Mouse (Mus musculus): ENCODE measurements around the gene Map3k15. TPM values are rescaled to one million over a fixed set of nuclear protein-coding genes. Genes with fewer than 3 reads are reported as not detected.

Map3k15 gene
- polyA plus RNA-seq, 1 experiment from 2014 or later: 0.35 TPM

DNA sequence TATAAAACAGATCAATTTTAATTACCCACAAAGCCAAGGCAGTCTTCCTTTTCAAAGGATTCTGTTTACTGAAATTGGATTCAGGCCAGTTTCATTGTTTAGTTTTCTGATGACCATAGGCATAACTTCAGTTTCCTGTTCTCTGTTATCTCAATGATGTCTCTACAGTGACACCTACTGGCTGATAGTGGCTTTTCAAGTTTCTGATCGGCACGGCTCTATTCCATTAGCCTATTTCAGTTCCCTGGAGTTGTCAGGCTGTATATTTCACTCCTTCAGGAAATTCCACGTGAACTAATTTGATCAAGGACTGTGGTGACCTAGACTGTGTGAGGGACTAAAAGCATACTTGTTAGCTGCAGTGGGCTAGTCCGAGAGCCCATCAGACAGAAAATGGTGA, 25.0 kb upstream of the Map3k15 start:
- Histone ChIP-seq H3K27me3 (ENCODE audit: control insufficient read depth, insufficient read depth, low read length) (no peaks in the 10 kb centered on the region), H3K9me3 (ENCODE audit: control insufficient read depth, low read length) (no peaks in the 10 kb centered on the region), H3K4me3 (ENCODE audit: control insufficient read depth in 1 of 2, insufficient read depth in 1 of 2, low read depth in 1 of 2, low read length in 2 of 2) (no peak overlapping the region), H3K4me1 (ENCODE audit: control insufficient read depth in 2 of 2, insufficient read depth in 2 of 2, low read length in 2 of 2) (no peaks in the 10 kb centered on the region), H3K27ac (replicated peaks in 1 of 2; ENCODE audit: control insufficient read depth in 1 of 2, insufficient read depth in 1 of 2, low read depth in 2 of 2, low read length in 2 of 2) (no peak overlapping the region), H3K4me2 (ENCODE audit: low read length) (no peak overlapping the region), H3K36me3 (ENCODE audit: control insufficient read depth, insufficient read depth, low read length) (peaks cover 31% of the 10 kb centered on the region; the same call in 1 of the 2 replicates), H3K9ac (ENCODE audit: low read length) (no peak overlapping the region)
- 39% methylated on average over 4 of the region's 4 CpGs for WGBS
- no peak for ATAC-seq (ENCODE audit: insufficient number of reproducible peaks, insufficient read depth, low FRiP score, low read depth)

DNA sequence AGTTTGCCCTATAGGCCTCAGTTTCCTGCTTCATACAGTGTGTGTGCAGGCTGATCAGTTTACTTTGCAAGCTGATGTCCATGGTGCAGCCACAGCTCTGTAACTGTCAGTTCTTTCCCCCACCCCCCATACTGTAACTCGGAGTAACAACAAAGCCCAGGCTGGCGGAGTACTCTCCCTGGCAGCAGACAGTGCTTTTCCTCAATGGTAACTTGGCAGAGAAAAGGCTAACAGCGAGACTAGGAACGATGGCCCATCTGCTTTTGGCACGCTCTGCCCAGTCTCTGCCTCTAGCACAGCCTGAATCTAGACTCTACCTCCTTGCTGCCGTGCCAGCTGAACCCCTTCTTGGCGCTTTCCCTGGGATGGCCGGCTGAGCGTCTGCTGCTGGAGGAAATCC, 24.3 kb upstream of the Map3k15 start:
- WGBS: 77% methylated on average over 9 of the region's 9 CpGs
- no peak overlapping the region for H3K9ac ChIP-seq (ENCODE audit: low read length)
- H3K4me2 ChIP-seq (ENCODE audit: low read length): no peak overlapping the region
- ATAC-seq (ENCODE audit: insufficient number of reproducible peaks, insufficient read depth, low FRiP score, low read depth): no peak
- H3K27ac ChIP-seq (replicated peaks in 1 of 2; ENCODE audit: control insufficient read depth in 1 of 2, insufficient read depth in 1 of 2, low read depth in 2 of 2, low read length in 2 of 2): no peak overlapping the region
- no peaks in the 10 kb centered on the region for H3K4me1 ChIP-seq (ENCODE audit: control insufficient read depth in 2 of 2, insufficient read depth in 2 of 2, low read length in 2 of 2)
- H3K36me3 ChIP-seq (ENCODE audit: control insufficient read depth, insufficient read depth, low read length): peaks cover 31% of the 10 kb centered on the region
- H3K4me3 ChIP-seq (ENCODE audit: control insufficient read depth in 1 of 2, insufficient read depth in 1 of 2, low read depth in 1 of 2, low read length in 2 of 2): no peak overlapping the region
- no peaks in the 10 kb centered on the region for H3K9me3 ChIP-seq (ENCODE audit: control insufficient read depth, low read length)
- no peaks in the 10 kb centered on the region for H3K27me3 ChIP-seq (ENCODE audit: control insufficient read depth, insufficient read depth, low read length)

GRCm38 (mm10) chrX:159969025-159969424, 19.2 kb upstream of the Map3k15 start:
- H3K27ac ChIP-seq (replicated peaks in 1 of 2; ENCODE audit: control insufficient read depth in 1 of 2, insufficient read depth in 1 of 2, low read depth in 2 of 2, low read length in 2 of 2): no peak overlapping the region
- ATAC-seq (ENCODE audit: insufficient number of reproducible peaks, insufficient read depth, low FRiP score, low read depth): no peak
- H3K27me3 ChIP-seq (ENCODE audit: control insufficient read depth, insufficient read depth, low read length): no peaks in the 10 kb centered on the region
- no peaks in the 10 kb centered on the region for H3K4me1 ChIP-seq (ENCODE audit: control insufficient read depth in 2 of 2, insufficient read depth in 2 of 2, low read length in 2 of 2)
- 69% methylated on average over 2 of the region's 2 CpGs for WGBS
- no peak overlapping the region for H3K4me2 ChIP-seq (ENCODE audit: low read length)
- no peaks in the 10 kb centered on the region for H3K9me3 ChIP-seq (ENCODE audit: control insufficient read depth, low read length)
- no peak overlapping the region for H3K9ac ChIP-seq (ENCODE audit: low read length)
- no peak overlapping the region for H3K4me3 ChIP-seq (ENCODE audit: control insufficient read depth in 1 of 2, insufficient read depth in 1 of 2, low read depth in 1 of 2, low read length in 2 of 2)
- peaks cover 44% of the 10 kb centered on the region for H3K36me3 ChIP-seq (ENCODE audit: control insufficient read depth, insufficient read depth, low read length)

GRCm38 (mm10) chrX:159971091-159971779, 17.0 kb upstream of the Map3k15 start:
- Histone ChIP-seq H3K9ac (ENCODE audit: low read length) (no peak overlapping the region), H3K36me3 (ENCODE audit: control insufficient read depth, insufficient read depth, low read length) (peaks cover 37% of the 10 kb centered on the region), H3K27me3 (ENCODE audit: control insufficient read depth, insufficient read depth, low read length) (no peaks in the 10 kb centered on the region), H3K4me3 (ENCODE audit: control insufficient read depth in 1 of 2, insufficient read depth in 1 of 2, low read depth in 1 of 2, low read length in 2 of 2) (no peak overlapping the region), H3K9me3 (ENCODE audit: control insufficient read depth, low read length) (no peaks in the 10 kb centered on the region), H3K27ac (replicated peaks in 1 of 2; ENCODE audit: control insufficient read depth in 1 of 2, insufficient read depth in 1 of 2, low read depth in 2 of 2, low read length in 2 of 2) (no peak overlapping the region), H3K4me1 (ENCODE audit: control insufficient read depth in 2 of 2, insufficient read depth in 2 of 2, low read length in 2 of 2) (no peaks in the 10 kb centered on the region), H3K4me2 (ENCODE audit: low read length) (no peak overlapping the region)
- 65% methylated on average over 3 of the region's 3 CpGs for WGBS
- ATAC-seq (ENCODE audit: insufficient number of reproducible peaks, insufficient read depth, low FRiP score, low read depth): no peak

GRCm38 (mm10) chrX:159973730-159974129, 14.5 kb upstream of the Map3k15 start:
- H3K9ac ChIP-seq (ENCODE audit: low read length): no peak overlapping the region
- H3K9me3 ChIP-seq (ENCODE audit: control insufficient read depth, low read length): no peaks in the 10 kb centered on the region
- 34% methylated on average over 5 of the region's 5 CpGs for WGBS
- no peak overlapping the region for H3K4me3 ChIP-seq (ENCODE audit: control insufficient read depth in 1 of 2, insufficient read depth in 1 of 2, low read depth in 1 of 2, low read length in 2 of 2)
- H3K4me2 ChIP-seq (ENCODE audit: low read length): no peak overlapping the region
- no peak for ATAC-seq (ENCODE audit: insufficient number of reproducible peaks, insufficient read depth, low FRiP score, low read depth)
- peaks cover 26% of the 10 kb centered on the region for H3K36me3 ChIP-seq (ENCODE audit: control insufficient read depth, insufficient read depth, low read length)
- no peak overlapping the region for H3K27ac ChIP-seq (replicated peaks in 1 of 2; ENCODE audit: control insufficient read depth in 1 of 2, insufficient read depth in 1 of 2, low read depth in 2 of 2, low read length in 2 of 2)
- no peaks in the 10 kb centered on the region for H3K4me1 ChIP-seq (ENCODE audit: control insufficient read depth in 2 of 2, insufficient read depth in 2 of 2, low read length in 2 of 2)
- H3K27me3 ChIP-seq (ENCODE audit: control insufficient read depth, insufficient read depth, low read length): no peaks in the 10 kb centered on the region

GRCm38 (mm10) chrX:159976243-159976642, 12.0 kb upstream of the Map3k15 start:
- 42% methylated on average over 3 of the region's 3 CpGs for WGBS
- H3K9ac ChIP-seq (ENCODE audit: low read length): no peak overlapping the region
- H3K27me3 ChIP-seq (ENCODE audit: control insufficient read depth, insufficient read depth, low read length): no peaks in the 10 kb centered on the region
- ATAC-seq (ENCODE audit: insufficient number of reproducible peaks, insufficient read depth, low FRiP score, low read depth): no peak
- H3K4me1 ChIP-seq (ENCODE audit: control insufficient read depth in 2 of 2, insufficient read depth in 2 of 2, low read length in 2 of 2): no peaks in the 10 kb centered on the region
- 0 out of 2 replicates have a peak, but pooled peaks cover 8% of the 10 kb centered on the region for H3K36me3 ChIP-seq (ENCODE audit: control insufficient read depth, insufficient read depth, low read length)
- no peak overlapping the region for H3K27ac ChIP-seq (replicated peaks in 1 of 2; ENCODE audit: control insufficient read depth in 1 of 2, insufficient read depth in 1 of 2, low read depth in 2 of 2, low read length in 2 of 2)
- no peak overlapping the region for H3K4me2 ChIP-seq (ENCODE audit: low read length)
- H3K4me3 ChIP-seq (ENCODE audit: control insufficient read depth in 1 of 2, insufficient read depth in 1 of 2, low read depth in 1 of 2, low read length in 2 of 2): no peak overlapping the region
- no peaks in the 10 kb centered on the region for H3K9me3 ChIP-seq (ENCODE audit: control insufficient read depth, low read length)

GRCm38 (mm10) chrX:159995808-159996207, 7.6 kb downstream of the Map3k15 start:
- Histone ChIP-seq H3K27me3 (ENCODE audit: control insufficient read depth, insufficient read depth, low read length) (no peaks in the 10 kb centered on the region), H3K4me3 (ENCODE audit: control insufficient read depth in 1 of 2, insufficient read depth in 1 of 2, low read depth in 1 of 2, low read length in 2 of 2) (no peak overlapping the region), H3K27ac (replicated peaks in 1 of 2; ENCODE audit: control insufficient read depth in 1 of 2, insufficient read depth in 1 of 2, low read depth in 2 of 2, low read length in 2 of 2) (no peak overlapping the region), H3K4me1 (ENCODE audit: control insufficient read depth in 2 of 2, insufficient read depth in 2 of 2, low read length in 2 of 2) (no peaks in the 10 kb centered on the region), H3K9ac (ENCODE audit: low read length) (no peak overlapping the region), H3K9me3 (ENCODE audit: control insufficient read depth, low read length) (no peaks in the 10 kb centered on the region), H3K4me2 (ENCODE audit: low read length) (no peak overlapping the region), H3K36me3 (ENCODE audit: control insufficient read depth, insufficient read depth, low read length) (no peaks in the 10 kb centered on the region)
- ATAC-seq (ENCODE audit: insufficient number of reproducible peaks, insufficient read depth, low FRiP score, low read depth): no peak
- WGBS: 77% methylated on average over 6 of the region's 6 CpGs

GRCm38 (mm10) chrX:160053306-160053705, 65.1 kb downstream of the Map3k15 start:
- 78% methylated on average over 1 of the region's 1 CpGs for WGBS
- H3K4me1 ChIP-seq (ENCODE audit: control insufficient read depth in 2 of 2, insufficient read depth in 2 of 2, low read length in 2 of 2): no peaks in the 10 kb centered on the region
- H3K4me3 ChIP-seq (ENCODE audit: control insufficient read depth in 1 of 2, insufficient read depth in 1 of 2, low read depth in 1 of 2, low read length in 2 of 2): no peak overlapping the region
- no peaks in the 10 kb centered on the region for H3K27me3 ChIP-seq (ENCODE audit: control insufficient read depth, insufficient read depth, low read length)
- H3K27ac ChIP-seq (replicated peaks in 1 of 2; ENCODE audit: control insufficient read depth in 1 of 2, insufficient read depth in 1 of 2, low read depth in 2 of 2, low read length in 2 of 2): no peak overlapping the region
- no peaks in the 10 kb centered on the region for H3K36me3 ChIP-seq (ENCODE audit: control insufficient read depth, insufficient read depth, low read length)
- no peaks in the 10 kb centered on the region for H3K9me3 ChIP-seq (ENCODE audit: control insufficient read depth, low read length)
- no peak overlapping the region for H3K4me2 ChIP-seq (ENCODE audit: low read length)
- no peak overlapping the region for H3K9ac ChIP-seq (ENCODE audit: low read length)
- ATAC-seq (ENCODE audit: insufficient number of reproducible peaks, insufficient read depth, low FRiP score, low read depth): no peak
